Mouse (Mus musculus) ovary, postnatal 36 days (tissue): Measurements from ENCODE around the gene Ercc6l.
"Not testable (repeated sequence)": the region's sequence is repeated elsewhere in the genome, so short reads cannot be mapped to it uniquely, and the experiment has no call there.

Experiments used
- DNase-seq: peaks from one replicate; pipeline ENCODE4 v3.0.0; 2022; ENCODE audit warnings: low spot score, mixed read lengths

The Ercc6l gene

DNA sequence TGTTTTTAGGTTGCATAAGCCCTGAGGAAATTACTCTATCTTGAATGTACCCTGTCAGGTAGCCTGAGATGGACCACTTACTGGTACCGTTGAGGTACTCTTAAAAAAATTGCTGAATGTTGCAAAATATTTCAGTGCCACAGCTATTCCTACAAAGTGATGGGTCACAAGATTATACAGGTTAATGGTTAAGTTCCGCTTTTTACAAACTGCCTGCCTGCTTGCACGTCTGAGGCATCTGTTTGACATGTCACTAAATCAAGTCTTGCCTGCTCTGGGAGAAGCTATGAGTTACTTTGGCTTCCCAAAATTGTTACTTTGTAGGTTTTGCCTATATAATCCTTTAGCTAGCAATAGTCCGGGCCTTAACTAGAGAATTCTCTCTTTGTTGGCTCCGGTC lies 47.5 kb downstream of the Ercc6l start:
- DNase-seq: not testable (repeated sequence)

DNA sequence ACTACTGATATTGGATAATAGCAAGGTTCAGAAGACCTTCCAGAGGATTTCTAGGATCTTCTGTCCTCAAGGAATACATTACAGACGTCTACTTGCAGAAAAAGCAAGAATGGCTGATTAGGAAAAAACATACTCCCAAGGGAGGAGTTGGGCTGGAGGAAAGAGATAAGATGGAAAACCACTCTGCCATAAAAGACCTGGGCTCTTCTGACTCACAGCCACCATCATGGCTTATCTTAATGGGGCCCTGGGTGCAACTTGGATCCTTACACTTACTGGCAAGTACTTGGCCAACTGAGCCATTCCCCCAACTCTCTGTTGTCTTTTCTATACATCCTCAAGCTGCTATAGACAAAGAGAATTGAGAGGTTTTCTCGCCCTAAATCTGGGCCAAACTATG lies 53.1 kb downstream of the Ercc6l start:
- not testable (repeated sequence) for DNase-seq

DNA sequence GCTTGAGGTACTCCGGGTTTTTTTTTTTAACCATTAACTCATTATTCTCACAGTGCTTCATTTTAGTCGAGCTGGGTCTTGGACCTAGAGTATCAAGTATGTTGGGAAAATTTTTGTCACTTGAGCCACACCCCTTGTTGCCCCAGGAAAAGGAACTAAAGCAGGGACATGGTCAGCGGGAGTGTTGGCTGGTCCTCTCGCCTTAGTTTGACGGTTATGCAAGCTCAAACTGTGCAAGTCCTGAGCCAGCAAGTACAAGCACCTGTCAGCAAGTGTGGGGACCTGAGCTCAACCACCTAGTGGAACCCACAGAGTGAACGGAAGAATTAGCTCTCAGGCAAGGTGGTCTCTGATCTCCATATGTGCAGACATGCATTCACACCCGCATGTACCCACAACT lies 55.0 kb downstream of the Ercc6l start:
- no peak for DNase-seq

DNA sequence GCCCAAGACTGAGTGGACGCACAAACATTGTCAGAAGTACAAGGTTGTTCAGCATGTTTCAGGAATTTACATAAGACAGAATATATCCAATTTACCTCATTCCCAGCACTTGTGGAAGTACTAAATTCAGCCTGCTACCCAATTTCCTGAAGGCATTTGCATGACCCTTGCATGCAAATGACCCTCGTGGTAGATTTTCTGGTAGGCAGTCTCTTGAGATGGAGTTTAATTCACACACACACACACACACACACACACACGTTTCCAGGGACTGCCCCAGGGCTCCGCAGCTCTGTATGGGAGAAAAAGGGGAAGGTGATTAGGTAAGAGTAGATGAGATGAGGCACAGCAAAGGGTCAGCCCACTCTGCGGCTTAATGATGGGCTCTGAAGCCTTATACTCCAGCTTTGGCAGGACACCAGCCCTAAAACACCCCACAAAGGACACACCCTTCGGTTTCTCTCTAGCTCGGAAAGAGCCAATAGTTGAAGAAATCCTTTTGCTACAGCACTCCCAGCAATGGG lies 62.4 kb downstream of the Ercc6l start:
- no peak for DNase-seq
